Mouse (Mus musculus): ENCODE data around the gene Mrvi1. TPM values are rescaled to one million over a fixed set of nuclear protein-coding genes. Genes with fewer than 3 reads are reported as not detected.

Gene Mrvi1
- polyA plus RNA-seq, 1 experiment: 109 TPM

DNA sequence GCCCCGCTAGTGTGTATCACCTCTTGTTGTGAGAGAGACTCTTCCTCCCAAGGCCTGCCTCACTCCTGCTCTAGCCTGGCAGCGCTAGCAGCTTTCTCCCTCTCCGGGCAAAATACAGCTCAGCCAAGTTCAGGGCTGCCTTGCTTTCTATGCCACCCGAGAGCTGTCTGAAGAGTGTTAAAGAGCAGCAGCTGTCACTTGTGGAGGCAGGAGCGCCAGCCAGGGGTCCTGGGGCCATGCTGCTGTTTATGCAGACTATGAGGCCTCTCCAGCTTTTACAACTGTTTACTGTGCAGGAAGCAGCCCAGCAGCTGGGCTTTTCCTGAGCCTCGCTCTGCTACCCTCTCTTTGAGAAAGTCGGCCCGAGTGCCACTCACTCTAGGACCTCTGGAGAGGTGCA lies 1.2 kb downstream of the Mrvi1 start:
- DNase-seq (ENCODE audit: low spot score): no peak

DNA sequence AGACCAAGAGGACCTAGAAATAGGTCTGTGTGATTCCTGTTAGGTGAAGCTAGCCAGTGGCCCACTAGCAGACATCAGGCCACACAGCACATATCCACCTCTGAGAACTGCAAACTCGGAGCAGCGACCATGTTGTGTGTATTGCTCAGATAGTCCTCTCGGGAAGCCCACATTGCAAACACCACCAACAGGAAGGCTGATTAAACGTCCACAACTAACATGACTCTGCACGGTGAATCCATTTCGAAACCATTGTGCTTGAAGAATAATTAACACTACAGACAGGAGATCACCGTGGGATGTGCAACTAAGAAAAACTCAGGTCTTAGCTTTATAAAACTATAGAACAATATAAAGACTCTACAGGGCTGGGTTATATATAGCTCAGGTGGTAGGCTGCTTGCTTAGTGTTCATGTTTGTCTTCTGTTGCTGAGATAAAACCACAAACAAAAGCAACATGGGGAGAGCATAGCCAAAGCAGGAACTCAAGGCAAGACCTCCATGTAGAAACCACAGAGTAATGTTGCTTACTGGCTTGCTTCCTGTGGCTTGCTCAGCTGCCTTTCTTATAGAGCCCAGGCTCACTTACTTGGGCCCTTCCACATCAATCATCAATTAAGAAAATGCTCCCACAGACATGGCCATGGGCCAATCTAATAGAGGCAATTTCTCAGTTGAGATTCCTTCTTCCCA lies 4.4 kb downstream of the Mrvi1 start:
- DNase-seq (ENCODE audit: low spot score): no peak

DNA sequence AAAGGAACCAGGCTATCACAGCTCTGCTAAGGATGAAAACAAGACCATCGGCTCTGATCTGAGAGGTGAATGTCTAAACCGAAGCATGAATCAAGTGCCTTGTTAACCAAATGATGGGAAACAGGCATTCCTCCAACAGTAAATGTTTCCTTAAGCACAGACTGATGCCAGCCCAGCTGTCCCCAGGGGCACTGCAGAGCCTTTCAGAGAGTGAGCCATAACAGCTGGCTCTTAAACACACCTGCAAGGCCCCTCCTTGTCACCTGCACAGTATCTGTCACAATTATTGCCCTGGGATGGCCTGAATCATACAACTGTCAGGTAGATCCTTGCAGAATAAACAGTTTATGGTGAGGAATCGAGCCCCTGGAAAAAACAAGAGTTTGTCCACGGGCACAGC lies 8.8 kb downstream of the Mrvi1 start:
- no peak for DNase-seq (ENCODE audit: low spot score)

DNA sequence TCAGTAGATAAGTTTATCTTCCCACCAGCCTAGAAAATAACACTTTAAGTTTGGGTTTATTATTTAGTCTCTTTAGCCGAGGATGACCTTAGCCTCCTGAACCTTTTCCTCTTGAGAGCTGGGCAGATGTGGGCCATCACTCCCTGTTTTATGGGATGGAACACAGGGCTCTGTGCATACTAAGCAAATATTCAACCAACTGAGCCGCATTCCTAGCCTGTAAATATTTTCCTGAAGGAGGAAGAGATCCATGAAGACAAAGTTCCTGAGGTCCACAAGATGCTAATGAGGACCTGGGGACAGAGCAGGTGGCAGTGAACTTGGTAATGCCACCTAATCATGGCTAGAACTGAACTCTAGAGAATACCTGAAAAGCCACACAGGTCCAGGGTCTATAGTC lies 9.5 kb downstream of the Mrvi1 start:
- DNase-seq (ENCODE audit: low spot score): no peak

DNA sequence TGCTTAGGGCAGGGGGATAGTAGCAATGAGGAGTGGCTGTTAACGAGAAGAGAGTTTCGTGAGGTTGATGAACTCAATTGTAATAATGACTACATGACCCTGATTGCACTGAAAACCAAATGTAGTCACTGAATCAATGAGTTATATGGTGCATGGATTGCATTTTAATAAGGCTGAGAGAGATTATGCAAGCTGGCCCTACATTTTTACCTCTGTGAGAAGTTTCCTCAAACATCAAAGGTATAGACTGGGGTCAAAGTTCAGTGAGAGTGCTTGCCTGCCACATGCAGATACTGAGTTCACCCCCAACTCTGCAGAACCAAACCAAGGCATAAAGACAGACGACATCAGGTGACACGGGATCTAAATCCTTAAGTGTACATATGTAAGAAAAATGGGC lies 14.9 kb downstream of the Mrvi1 start:
- DNase-seq (ENCODE audit: low spot score): no peak

DNA sequence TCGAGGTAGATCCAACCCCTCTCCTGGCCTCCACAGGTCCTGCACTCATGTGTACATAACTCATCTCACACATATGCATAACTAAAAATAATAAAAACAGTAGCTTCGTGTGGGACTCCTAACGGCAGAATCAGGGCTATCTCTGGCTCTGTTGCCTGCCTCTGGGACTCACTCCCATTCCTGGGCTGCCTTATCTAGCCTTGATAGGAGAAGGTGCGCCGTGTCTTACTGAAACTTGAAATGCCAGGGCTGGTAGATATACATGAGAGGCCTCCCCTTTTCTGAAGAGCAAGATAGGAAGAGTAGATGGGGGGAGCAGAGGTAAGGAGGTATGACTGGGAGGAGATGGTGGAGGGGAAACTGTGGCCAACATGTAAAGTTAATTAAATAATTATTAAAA lies 15.4 kb downstream of the Mrvi1 start:
- DNase-seq (ENCODE audit: low spot score): no peak

DNA sequence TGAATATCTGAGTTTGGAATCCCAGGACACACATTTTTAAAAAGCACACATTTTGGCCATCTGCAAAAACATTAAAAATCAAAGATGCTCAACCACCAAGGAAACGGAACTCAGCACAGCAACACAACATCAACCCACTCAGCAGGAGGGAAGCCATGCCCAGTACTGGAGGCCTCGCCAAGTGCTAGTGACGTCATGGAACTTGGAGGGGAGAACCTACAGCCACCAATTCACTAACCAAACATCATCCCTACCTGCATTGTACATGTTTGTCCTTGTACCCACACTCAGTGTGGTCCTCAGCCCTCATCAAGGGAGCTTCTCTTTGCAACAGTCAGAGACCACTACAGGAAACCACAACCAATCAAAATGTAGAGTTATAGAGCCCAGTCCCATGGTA lies 16.9 kb downstream of the Mrvi1 start:
- DNase-seq (ENCODE audit: low spot score): no peak

DNA sequence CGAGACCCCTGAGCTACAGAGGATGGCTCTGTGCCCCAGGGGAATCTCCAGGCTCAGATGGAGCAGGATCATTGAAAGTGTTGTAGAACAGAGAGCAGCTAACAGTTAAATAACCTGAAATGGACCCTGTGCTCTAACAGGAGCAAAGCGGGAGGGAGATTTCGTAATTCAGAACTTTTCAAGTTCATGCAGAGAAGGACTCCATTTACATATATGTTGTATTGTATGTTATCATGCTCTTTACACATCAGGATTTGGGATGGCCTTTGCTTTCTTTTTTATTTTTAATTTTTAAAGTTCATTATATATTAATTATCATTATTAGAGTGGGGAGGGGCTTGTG lies 18.6 kb downstream of the Mrvi1 start:
- DNase-seq (ENCODE audit: low spot score): no peak

DNA sequence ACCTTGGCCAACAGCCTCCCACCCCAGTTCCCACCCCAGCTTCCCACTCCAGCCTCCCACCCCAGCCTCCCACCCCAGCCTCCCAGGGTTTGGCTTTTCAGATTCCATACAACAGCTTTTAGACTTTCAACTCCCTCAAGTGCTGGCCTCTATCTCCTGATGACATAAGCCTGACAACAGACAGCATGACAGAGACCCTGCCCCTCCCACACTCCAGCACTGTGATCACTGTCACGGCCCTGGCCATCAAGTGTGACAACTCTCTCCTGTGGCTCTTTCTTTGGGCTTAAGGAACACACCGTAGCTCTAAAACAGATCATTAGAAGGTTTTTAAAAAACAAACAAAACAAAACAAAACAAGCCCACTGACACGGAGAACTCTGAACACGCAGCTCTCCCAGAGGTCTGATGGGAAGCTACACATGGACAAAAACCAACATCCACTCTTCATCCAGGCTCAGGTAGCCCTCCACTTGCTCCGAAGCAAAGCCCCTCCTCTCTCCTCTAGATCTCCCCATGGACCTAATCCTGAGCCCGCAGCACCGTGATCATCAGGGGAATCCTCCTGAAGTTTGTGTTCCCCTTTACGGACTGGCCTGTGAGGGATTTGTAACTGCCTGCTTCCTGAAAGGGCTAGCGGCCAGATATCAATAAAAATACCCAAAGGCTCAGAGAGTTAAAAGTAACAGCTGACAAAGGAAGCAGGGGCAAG lies 19.2 kb downstream of the Mrvi1 start:
- DNase-seq (ENCODE audit: low spot score): no peak

DNA sequence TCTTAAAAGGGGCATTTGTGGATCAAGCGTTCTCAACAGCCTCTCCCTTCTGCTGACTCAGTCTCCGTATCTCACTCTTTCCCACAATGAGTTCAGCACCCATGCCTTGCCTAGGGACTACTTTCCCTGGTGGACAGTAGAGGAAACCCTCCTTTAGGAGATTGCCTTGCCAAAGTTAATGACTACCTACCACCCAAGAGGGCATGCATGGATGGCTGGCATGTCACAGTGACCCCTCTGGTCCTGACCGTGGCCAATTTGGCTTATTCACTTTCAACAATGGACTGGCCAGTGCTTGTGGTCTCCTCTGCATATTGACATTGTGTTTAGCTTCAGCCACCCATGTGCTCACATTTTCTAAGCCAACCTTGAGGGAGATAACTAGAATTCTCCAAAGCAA lies 19.8 kb downstream of the Mrvi1 start:
- DNase-seq (ENCODE audit: low spot score): no peak

DNA sequence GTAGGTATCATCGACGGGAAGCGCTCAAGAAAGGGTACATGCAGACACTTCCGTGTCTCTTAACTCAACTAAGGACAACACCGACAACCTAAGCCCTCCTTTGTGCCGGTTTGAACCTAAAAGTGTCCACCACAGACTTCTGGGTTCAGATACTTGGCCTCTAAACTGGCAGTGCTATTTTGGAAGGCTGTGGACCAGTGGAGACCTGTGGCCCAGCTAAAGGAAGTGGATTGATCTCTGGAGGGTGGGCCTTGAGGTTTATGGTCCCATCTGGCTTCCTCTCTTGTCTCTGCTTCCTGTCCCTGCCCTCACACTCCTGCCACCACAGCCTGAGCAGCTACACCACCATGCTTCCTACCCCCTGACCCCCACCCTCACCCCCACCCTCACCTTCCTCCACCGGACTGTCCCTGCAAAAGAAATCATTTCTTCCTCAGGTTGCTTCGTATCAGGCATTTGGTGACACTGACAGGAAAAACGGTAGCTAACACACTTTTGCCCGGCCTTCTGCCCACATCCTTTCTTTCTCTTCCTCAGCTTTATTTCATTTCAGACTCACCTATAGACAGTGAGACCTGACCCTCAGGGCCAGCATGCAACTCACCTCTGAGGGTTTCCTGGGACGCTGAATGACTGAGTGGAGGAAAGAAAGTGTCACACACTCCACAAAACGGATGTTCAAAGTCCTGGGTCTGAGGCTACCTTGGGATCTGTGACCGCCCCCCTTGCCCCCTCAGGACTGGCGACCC lies 25.7 kb downstream of the Mrvi1 start:
- no peak for DNase-seq (ENCODE audit: low spot score)

DNA sequence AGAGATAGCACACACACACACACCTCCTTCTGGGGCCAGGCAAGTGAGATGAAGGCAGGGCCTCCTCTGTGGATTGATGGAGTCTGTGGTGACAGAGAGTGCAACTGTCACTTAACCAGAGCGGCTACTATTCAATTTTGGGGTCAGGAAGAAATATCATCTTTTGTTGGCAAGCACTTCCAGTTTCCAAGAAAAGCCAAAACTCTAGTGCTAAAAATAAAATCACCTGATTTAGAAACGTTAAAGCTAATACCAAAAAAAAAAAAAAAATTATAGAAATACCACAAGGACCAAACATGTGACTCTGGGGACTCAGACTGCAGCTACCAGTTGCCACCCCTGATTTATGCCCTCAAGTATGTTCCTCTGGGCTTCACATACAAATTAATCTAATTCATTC lies 26.7 kb downstream of the Mrvi1 start:
- DNase-seq (ENCODE audit: low spot score): no peak

DNA sequence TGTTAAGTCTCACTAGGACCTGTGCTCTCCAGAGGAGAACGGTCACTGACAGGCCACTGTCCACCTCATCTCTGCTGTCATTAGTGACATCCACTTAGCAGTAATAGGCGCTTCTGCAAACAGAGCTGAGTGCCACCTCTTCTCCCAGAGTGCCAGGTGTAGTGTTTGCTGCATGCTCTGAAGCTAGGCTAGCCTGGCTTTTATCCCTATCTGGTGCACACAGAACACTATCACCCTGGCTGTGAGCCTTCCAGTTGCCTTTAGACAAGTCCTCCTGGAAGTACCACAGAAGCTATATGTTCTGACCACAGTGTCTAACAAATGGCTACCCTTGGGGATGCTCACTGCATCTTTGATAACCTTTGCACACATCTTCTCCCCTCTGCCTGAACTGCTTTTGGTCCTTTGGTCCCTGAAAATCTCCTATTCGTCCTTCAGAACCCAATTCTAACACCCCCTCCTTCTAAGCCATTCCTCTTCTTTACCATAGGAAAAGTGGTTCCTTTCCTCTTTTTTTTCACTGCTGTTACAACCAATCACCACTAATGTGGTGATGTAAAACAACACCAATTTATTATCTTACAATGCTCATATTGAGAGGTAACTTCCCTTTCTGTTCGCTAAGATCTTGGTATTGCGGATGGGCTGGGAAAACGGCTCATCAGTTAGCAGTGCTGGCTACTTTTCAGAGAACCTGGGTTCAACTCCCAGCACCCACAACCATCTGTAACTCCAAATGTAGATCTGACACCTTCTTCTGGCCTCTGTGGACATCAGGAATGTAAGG lies 28.0 kb downstream of the Mrvi1 start:
- no peak for DNase-seq (ENCODE audit: low spot score)

DNA sequence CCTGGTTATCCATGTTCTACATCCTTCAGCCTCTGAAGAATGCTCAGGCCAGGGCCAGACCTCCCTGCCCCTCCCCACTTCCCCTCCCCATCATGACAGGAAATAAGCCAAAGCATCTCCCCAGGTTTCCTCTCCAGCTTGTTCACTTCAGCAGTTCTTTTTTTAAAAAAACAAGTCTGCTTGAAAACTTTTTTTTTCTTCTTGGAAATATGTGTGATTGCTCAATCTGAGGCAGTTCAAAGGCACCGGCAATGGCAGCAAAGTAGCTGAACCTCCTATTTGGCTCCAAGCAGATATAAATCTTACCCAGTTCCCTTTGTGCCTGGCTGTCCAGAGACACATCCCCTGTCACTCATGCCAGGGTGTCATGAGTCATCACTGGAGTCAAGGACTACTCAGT lies 29.1 kb downstream of the Mrvi1 start:
- no peak for DNase-seq (ENCODE audit: low spot score)

DNA sequence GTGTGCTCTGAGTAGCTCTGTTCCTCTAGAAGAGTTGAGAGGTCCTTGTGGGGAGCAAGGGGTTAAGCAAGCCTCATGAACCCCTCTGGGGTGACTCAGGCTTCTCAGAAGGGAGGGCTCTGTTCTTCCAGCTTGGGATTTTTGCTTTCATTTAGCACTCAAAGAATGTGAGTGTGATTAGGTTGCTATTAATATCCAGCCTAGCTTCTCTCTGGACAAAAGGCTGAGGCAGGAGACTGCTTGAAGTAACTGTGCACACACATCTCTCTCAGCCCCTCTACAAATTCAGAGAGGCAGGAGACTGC lies 31.7 kb downstream of the Mrvi1 start:
- no peak for DNase-seq (ENCODE audit: low spot score)

DNA sequence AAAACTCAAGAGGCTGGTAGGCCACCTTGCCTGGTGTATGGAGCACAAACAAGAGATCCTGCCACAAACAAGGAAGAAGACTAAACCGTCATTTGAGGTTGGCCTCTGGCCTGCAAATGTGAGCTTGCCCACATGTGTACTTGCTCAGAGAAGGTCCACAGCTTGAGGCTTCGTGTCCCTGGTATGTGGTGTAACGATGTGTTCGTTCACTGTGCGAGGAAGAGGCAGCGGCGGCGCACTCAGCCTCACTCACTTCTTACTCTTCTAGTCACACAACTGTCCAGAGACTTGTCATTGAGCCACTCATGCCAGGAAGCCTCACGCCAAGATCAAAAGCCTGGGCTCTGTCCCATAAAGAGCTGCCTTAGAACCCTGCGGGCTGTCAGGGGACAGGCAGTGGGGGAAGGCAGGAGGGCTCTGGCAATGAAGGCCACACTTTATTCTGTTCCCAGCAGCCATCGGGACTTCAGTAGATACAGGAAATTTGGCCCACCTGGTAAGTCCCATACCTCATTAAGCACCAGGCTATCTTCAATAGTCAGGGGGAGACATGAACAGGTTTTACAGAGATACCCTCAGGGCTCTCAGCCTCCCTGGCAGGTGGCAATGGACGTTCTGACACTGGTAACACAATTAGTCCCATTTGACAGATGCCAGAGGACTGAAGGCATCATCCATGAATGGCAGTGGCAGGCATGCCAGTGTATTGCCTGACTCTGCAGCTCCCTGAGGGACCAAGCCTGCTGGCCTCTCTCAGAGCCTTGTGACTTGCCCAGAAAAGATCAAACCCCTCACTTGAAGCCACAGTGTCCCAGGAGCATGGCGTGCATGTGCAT lies 32.3 kb downstream of the Mrvi1 start:
- no peak for DNase-seq (ENCODE audit: low spot score)

DNA sequence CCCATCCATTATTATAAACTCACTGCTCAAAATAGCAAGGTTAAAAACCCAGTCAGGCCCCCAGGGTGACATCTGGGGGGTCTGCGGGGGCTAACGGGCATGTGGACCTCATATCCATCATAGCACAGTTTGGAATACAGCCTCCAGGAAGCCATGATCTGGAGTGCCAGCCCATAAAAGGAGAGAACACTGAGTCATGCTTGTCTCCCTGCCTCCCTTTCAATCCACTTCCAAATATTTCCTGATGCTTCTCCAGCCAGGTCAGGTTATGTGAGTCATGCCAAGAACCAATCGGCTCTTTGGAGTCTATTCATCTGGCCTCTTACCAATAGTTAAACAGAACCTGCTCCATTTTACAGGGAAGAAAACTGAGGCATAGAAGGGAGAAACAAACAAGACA lies 33.7 kb downstream of the Mrvi1 start:
- DNase-seq (ENCODE audit: low spot score): no peak

DNA sequence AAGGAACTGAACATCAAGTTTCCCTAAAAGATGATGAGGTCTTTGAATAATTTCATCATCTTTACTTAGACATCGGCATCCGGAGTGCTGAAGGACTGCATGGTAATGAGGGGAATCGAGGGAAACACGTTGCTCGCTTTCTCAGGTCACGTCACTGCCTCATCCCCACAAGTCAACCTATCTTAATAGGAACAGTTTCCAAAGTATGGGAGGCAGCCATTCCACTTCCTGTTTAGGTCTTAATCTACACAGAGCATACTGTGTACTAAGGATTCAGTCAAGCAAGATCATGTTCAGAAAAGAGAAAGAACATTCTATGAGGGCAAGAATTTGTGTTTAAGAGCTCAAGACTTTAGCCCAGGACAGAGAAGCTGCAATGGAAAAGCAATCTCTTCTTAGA lies 34.6 kb downstream of the Mrvi1 start:
- no peak for DNase-seq (ENCODE audit: low spot score)

DNA sequence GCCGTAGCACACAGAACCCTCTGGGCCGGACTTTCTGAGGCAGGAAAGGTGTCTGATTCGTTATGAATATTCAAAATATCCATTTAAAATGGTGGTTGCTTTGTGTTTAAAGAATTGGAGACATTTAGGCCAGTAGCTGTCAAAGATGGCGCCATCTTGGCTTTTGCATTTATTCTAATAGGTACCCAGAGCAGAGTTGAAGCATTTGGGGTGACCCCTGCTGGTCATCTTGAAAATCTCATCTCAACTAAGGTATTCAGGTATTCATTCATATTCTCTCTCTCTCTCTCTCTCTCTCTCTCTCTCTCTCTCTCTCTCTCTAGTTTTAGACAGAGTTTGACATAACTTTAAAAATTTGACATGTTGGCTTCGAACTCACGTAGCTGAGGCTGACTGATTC lies 35.5 kb downstream of the Mrvi1 start:
- DNase-seq (ENCODE audit: low spot score): no peak

DNA sequence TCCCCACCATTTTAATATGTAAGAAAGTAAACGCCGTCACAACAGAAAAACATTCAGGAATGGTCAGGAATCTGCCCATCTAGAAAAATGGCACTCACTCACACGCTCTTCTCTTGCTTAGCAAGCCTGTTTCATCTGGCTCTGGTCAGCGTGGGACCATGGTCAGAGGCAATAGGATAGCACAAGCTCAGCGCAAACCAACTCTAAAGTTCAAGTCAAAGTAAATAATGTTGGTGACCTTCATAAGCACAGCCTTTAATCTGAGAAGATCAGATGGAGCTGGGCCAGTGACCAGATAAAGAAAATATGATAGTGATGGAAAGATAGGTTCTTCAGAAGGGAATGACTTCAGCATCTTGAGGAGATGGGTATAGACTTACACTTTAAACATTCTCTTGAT lies 37.9 kb downstream of the Mrvi1 start:
- no peak for DNase-seq (ENCODE audit: low spot score)

DNA sequence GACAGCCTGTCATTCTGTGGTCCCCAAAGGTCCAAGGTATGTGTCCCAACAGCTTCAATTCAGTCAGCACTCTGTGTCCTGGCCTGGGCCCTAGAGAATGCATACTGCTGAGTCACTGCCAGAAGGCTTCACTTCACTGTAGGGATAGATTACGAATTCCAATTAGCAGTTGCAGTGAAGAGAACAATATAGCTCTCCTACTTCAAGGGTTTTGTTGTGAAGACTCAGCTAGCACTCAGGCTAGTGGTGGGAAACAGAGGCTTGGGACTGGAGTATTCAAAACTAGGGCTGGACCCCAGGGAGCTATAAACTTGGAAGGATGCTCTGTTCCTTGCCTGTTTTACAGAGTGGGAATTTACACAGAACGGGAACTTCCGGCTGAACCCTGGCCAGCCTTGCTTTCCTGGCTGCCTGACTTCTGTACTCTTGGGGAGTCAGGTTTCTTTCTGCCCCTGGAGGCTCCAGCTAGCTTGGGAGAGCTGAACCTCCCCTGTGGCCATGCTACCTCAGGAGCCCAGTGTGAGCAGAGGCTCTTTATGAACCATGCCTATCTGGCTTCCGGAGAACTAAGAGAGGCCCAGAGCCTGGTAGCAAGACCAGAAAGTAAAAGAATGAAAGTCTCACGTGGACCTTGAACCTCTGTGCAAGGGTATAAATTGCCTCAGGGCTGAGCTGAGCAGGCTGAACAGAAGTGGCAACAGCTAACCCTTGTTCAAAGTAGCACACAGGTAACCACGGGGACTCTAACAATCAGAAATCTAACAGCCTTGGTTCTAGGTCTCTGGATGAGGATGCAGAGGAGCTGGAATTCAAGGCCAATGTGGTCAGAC lies 40.3 kb downstream of the Mrvi1 start:
- DNase-seq (ENCODE audit: low spot score): no peak

Data from urinary bladder, adult 2 months (tissue).